Mouse (Mus musculus): ENCODE results near the gene Hmgcl. TPM values are rescaled to one million over a fixed set of nuclear protein-coding genes. Genes with fewer than 3 reads are reported as not detected.
"Not testable (repeated sequence)": the region's sequence is repeated elsewhere in the genome, so short reads cannot be mapped to it uniquely, and the experiment has no call there.

Gene Hmgcl
- total RNA-seq, 1 experiment from 2014 or later = 97.1 TPM

GRCm38 (mm10) chr4:135972911-135973811 is 26.9 kb downstream of the Hmgcl start:
- ATAC-seq (ENCODE audit: extremely low read depth, insufficient number of reproducible peaks, low FRiP score, poor library complexity, severe bottlenecking) = no peak; the same call in 1 of the 2 replicates

GRCm38 (mm10) chr4:135976146-135976545 is 29.9 kb downstream of the Hmgcl start:
- no peak for ATAC-seq (ENCODE audit: extremely low read depth, insufficient number of reproducible peaks, low FRiP score, poor library complexity, severe bottlenecking)

- ATAC-seq (ENCODE audit: extremely low read depth, insufficient number of reproducible peaks, low FRiP score, poor library complexity, severe bottlenecking) = not testable (repeated sequence)
Observed at GRCm38 (mm10) chr4:135980223-135980622, 34.0 kb downstream of the Hmgcl start.

- 0 out of 2 replicates have a peak, but pooled peaks have one; percentile 39 for ATAC-seq (ENCODE audit: extremely low read depth, insufficient number of reproducible peaks, low FRiP score, poor library complexity, severe bottlenecking)
Observed at GRCm38 (mm10) chr4:135981524-135982063, 35.3 kb downstream of the Hmgcl start.

DNA sequence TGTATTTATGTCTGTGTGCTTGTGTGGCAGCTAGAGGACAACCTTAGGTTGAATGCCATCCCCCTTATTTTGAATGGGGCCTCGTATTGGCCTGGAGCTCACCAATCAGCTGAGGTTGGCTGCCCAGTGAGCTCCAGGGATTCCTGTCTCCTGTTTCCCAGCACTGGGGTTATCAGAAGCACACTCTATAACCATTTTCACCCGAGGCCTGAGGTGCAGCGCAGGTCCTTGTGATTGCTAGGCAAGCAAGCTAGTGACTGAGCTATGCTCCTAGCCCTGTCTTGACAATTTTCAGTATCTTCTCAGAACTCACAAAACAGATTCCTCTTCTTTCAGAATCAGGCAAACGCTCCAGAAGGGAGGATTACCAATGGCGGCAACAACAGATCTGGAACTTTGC is 38.3 kb downstream of the Hmgcl start:
- no peak for ATAC-seq (ENCODE audit: extremely low read depth, insufficient number of reproducible peaks, low FRiP score, poor library complexity, severe bottlenecking)

GRCm38 (mm10) chr4:135985193-135985592 is 38.9 kb downstream of the Hmgcl start:
- no peak for ATAC-seq (ENCODE audit: extremely low read depth, insufficient number of reproducible peaks, low FRiP score, poor library complexity, severe bottlenecking)

- no peak for ATAC-seq (ENCODE audit: extremely low read depth, insufficient number of reproducible peaks, low FRiP score, poor library complexity, severe bottlenecking)
Observed at GRCm38 (mm10) chr4:135985769-135986168, 39.5 kb downstream of the Hmgcl start.

DNA sequence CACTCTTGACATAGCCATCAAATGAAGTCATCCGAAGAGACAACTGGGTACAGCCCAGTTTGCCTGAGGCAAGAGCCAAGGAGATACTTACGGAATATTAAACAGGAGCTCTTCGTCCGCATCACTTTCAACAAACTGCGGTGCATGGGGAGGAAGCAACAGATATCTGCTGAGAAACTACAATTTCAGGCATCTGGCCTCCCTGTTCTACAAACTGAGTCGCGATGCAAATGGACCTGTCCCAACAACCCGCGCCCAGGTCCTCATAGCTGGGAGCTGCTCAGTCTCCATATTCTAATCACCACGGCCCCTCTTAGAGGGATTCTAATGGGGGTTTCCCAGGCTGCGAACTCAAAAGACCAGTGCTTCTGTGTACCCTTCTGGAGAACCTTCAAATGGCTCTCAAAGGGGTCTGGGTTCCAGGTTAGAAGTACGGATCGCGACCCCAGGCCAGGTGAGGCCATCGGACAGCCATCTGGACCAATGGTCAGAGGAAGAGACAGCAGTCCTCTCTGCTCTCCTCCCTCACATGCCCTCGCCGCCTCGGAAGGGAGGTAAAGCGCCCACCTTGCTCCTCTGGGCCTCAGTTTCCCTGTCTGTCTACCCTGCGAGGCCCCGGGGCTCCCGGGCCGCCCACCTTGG is 40.2 kb downstream of the Hmgcl start:
- no peak for ATAC-seq (ENCODE audit: extremely low read depth, insufficient number of reproducible peaks, low FRiP score, poor library complexity, severe bottlenecking)

DNA sequence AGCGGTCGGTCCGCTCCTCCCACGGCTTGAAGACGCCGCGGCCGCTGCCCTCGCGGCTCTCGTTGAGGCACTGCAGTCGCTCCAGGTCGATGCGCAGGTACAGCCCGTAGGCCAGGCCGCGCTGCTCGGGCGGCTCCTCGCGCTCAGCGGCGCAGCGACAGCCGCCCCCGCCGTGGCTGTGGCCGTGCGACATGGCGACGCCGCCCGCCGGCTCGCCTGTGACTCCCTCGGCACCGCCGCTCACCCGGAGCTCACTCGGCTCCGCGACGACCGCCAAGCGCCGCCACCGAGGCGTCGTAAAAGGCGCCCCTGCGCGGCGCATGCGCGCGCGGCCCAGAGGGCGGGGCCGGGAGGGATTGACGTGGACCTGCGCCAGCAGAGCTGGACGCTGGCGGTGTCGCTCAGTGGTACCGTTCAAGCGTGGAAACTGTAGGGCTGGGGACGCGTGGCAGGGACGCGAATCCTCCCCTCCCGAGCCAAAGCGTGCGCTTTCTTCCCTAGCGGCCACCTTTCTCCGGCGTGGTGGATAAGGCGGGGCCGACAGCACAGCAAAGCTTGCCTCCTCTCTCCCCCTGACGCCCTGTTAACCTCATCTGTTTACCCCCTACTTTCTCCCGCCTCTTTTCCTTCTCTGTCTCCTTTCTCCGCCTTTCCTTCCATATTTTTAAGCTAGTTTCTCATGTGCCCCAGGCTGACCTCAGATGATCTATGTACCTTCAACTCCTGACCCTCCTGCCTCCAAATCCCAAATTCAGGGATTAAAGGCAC is 40.9 kb downstream of the Hmgcl start, which contains the start of gene Pithd1:
Gene Pithd1, minus strand, starts transcription at position 322 of the 768 bp plus-strand sequence.
- peak; percentile 79 for ATAC-seq (ENCODE audit: extremely low read depth, insufficient number of reproducible peaks, low FRiP score, poor library complexity, severe bottlenecking)

GRCm38 (mm10) chr4:135987714-135988113 is 41.5 kb downstream of the Hmgcl start:
- no peak for ATAC-seq (ENCODE audit: extremely low read depth, insufficient number of reproducible peaks, low FRiP score, poor library complexity, severe bottlenecking)

DNA sequence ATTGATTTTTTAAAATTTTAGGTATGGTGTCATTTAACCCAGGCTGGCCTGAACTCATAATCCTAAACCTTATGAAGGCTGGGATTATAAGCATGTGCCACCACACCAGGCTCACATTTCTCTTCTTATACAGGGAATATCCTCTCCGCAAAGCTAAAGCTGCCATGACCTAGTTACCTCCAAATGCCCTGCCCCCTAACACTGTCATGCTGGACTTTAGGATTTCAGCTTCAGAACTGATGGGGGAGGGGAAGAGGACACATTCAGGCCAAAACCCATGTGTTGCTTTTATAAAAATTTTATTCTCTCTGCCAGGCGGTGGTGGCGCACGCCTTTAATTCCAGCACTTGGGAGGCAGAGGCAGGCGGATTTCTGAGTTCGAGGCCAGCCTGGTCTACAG is 47.7 kb downstream of the Hmgcl start:
- ATAC-seq (ENCODE audit: extremely low read depth, insufficient number of reproducible peaks, low FRiP score, poor library complexity, severe bottlenecking) = no peak

GRCm38 (mm10) chr4:135995118-135995517 is 48.9 kb downstream of the Hmgcl start:
- no peak for ATAC-seq (ENCODE audit: extremely low read depth, insufficient number of reproducible peaks, low FRiP score, poor library complexity, severe bottlenecking)

- no peak for ATAC-seq (ENCODE audit: extremely low read depth, insufficient number of reproducible peaks, low FRiP score, poor library complexity, severe bottlenecking)
Observed at GRCm38 (mm10) chr4:136004107-136004675, 57.9 kb downstream of the Hmgcl start.

- ATAC-seq (ENCODE audit: extremely low read depth, insufficient number of reproducible peaks, low FRiP score, poor library complexity, severe bottlenecking) = no peak
Observed at GRCm38 (mm10) chr4:136004921-136005320, 58.7 kb downstream of the Hmgcl start.

GRCm38 (mm10) chr4:136006821-136007220 is 60.6 kb downstream of the Hmgcl start:
- ATAC-seq (ENCODE audit: extremely low read depth, insufficient number of reproducible peaks, low FRiP score, poor library complexity, severe bottlenecking) = no peak

DNA sequence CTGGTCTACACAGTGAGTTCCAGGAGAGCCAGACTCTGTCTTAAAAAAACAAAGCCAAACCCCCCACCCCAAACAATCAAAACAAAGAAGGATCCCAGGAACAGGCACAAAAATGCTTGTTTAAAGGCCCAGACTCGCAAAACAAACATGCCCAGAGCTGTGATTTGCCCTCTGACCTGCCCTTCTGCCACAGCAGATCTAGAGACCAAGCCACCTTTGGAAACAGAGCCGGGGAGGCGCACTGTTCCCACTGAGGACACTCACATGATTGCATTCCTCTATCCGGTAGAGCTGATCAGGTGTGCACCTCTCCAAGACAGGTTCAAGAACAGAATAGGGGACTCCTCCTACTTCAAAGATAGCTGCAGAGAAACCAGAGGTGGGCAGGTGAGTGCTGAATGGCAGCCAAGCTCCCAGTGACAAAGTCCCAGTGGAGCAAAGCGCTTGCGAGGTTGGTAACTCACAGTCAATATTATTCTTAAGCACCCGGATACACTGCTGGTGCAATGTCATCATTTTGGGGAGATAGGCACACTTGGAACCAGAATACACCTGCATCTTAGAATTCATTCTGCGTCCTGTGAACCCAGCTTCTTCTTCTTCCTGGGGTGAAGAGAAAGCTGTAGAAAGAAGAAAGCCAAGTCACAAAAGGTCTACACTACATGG is 62.7 kb downstream of the Hmgcl start:
- ATAC-seq (ENCODE audit: extremely low read depth, insufficient number of reproducible peaks, low FRiP score, poor library complexity, severe bottlenecking) = no peak

DNA sequence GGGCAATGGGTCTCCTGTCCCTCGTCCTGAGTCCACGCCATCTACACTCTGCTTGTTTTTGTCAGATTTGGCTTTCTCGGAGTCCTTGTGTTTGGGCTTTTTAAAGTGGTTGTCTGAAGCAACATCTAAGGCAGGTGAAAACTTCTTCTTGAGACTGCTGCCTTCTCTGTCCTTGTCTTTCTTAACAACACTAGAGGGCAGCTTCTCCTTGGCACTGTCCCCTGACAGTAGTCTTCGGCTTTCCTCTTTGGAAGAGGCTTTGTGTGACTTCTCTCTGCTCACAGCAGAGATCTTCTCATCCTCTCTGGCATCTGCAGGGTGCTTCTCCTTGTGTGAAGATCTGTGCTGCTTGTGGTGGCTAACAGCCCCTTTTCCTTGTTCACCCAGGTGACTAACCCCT is 64.3 kb downstream of the Hmgcl start:
- ATAC-seq (ENCODE audit: extremely low read depth, insufficient number of reproducible peaks, low FRiP score, poor library complexity, severe bottlenecking) = no peak

All from neutrophil, adult 5-6 weeks (primary cell).